Mouse (Mus musculus) hindbrain, embryonic 13.5 days (tissue): ENCODE measurements around the gene Ilvbl. TPM values are rescaled to one million over a fixed set of nuclear protein-coding genes. Genes with fewer than 3 reads are reported as not detected.

Source experiments
- microRNA-seq: library from miRNA; unstranded; fragments of <30 nt; microRNA quantifications from one replicate; pipeline ENCODE4, GENCODE M21; 2016
- polyA plus RNA-seq: library from polyadenylated mRNA; unstranded; fragments of >200 nt; fragmentation: Nextera tagmentation; extraction: Ambion mirVana; gene quantifications from 2 replicates; pipeline ENCODE4 v1.2.1, GENCODE M21; 2015

The Ilvbl gene
- polyA plus RNA-seq, 1 experiment from 2014 or later, result 56.1 TPM

Small RNAs within 50 kb of the gene (microRNA-seq; reads per million reads assigned to microRNA genes)
- not detected for gene Gm27541

Other genes with a start within 250 kb of the Ilvbl start
- 51.2 and 54.4 TPM in 2 replicates for gene Agpat3, start 221.9 kb upstream of the Ilvbl start, polyA plus RNA-seq
- 385 and 394 TPM in 2 replicates for gene Rrp1, start 161.3 kb upstream of the Ilvbl start, polyA plus RNA-seq
- 93.9 and 105 TPM in 2 replicates for gene Cstb, start 148.7 kb upstream of the Ilvbl start, polyA plus RNA-seq
- gene Pdxk, start 109.4 kb upstream of the Ilvbl start, polyA plus RNA-seq, result 19.2 and 20.1 TPM in 2 replicates
- not detected in 2 replicates for gene Olfr1358, start 56.9 kb upstream of the Ilvbl start, polyA plus RNA-seq
- gene Syde1, start 17.6 kb downstream of the Ilvbl start, polyA plus RNA-seq, result 4.5 and 4.6 TPM in 2 replicates
- gene Olfr1357, start 43.7 kb downstream of the Ilvbl start, polyA plus RNA-seq, result not detected in 2 replicates
- gene Casp14, start 143.9 kb downstream of the Ilvbl start, polyA plus RNA-seq, result not detected in 2 replicates
- gene Ccdc105, start 178.7 kb downstream of the Ilvbl start, polyA plus RNA-seq, result 0.19 and 0.48 TPM in 2 replicates
- gene Slc1a6, start 206.2 kb downstream of the Ilvbl start, polyA plus RNA-seq, result 8.3 and 9.8 TPM in 2 replicates